Mouse (Mus musculus): ENCODE data around the gene Cdk5rap2.

DNA sequence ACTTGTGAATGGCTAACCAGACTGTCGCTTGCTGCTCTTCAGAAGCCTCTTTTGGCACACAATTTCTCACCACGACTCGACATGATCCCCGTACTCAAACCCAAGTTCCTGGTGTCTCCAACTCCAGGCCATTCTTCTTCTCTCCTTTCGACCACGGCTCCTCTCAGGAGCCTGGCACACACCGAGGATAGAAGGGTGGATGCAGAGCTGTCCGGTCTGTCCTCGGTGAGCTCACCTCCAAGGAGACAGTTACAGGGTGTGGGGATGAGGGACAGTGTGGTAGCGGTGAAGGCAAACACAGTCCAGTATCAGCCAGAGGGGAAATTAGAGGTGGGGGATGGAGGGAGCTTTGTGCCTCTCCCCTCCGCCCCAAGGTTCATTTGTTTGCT lies 149.8 kb downstream of the Cdk5rap2 start:
- no peak for TF ChIP-seq MXI1 (IDR thresholded peaks at IDR 0.05; ENCODE audit: low read depth, low read length)
- no peak for TF ChIP-seq MAX (IDR thresholded peaks at IDR 0.05; ENCODE audit: low read length)
- no peak for TF ChIP-seq CTCF (IDR thresholded peaks at IDR 0.05 in 2 of 3, conservative IDR thresholded peaks at IDR 0.05 in 1 of 3; ENCODE audit: control insufficient read depth in 1 of 3, insufficient read depth in 1 of 3, low read depth in 2 of 3, low read length in 3 of 3, poor library complexity in 1 of 3, severe bottlenecking in 1 of 3)
- TF ChIP-seq POLR2A (IDR thresholded peaks at IDR 0.05; ENCODE audit: control insufficient read depth in 1 of 2, insufficient read depth in 1 of 2, low read depth in 1 of 2, low read length in 2 of 2, poor library complexity in 1 of 2) = no peak
- no peak for TF ChIP-seq CHD1 (IDR thresholded peaks at IDR 0.05; ENCODE audit: low read depth, low read length)
- no peak for TF ChIP-seq NELFE (IDR thresholded peaks at IDR 0.05; ENCODE audit: low read depth, low read length)
- no peak for TF ChIP-seq POLR2AphosphoS5 (IDR thresholded peaks at IDR 0.05; ENCODE audit: borderline replicate concordance, low read depth, low read length)
- no peak for TF ChIP-seq SIN3A (IDR thresholded peaks at IDR 0.05; ENCODE audit: low read length)
- TF ChIP-seq EP300 (IDR thresholded peaks at IDR 0.05; ENCODE audit: low read depth in 1 of 2, low read length in 2 of 2) = no peak
- TF ChIP-seq MAFK (IDR thresholded peaks at IDR 0.05; ENCODE audit: borderline replicate concordance, low read depth, low read length) = no peak
- TF ChIP-seq ZNF384 (IDR thresholded peaks at IDR 0.05; ENCODE audit: low read depth, low read length) = no peak
- no peak for TF ChIP-seq CHD2 (IDR thresholded peaks at IDR 0.05; ENCODE audit: low read length)
- no peak for TF ChIP-seq MAZ (IDR thresholded peaks at IDR 0.05; ENCODE audit: low read depth, low read length)

All from MEL (cell line).